Mouse (Mus musculus): ENCODE data around the gene S100a5. TPM values are rescaled to one million over a fixed set of nuclear protein-coding genes. Genes with fewer than 3 reads are reported as not detected.

Gene S100a5
- polyA plus RNA-seq, 1 experiment from 2014 or later: not detected

DNA sequence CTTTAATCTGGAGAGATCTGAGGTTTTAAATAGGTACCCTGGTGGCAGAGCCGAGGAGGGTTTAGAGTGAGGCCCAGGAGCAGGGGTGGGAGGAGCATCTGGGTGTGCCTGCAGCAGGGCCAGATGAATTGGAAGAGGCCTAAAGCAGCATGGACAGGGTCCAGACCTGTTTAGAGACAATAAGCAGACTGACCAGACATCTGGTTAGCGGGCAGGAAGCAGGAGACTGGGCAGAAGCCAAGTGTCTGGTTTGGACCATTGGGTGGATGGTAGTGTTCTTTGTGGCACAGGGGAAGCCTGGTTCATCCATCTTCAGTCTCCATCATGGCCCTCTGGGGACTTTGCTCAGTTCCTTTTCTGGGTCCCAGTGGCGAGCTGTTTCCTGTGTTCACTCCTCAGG lies 24.4 kb upstream of the S100a5 start:
- Histone ChIP-seq H3K9me3 (replicated peaks; ENCODE audit: control insufficient read depth, low read length, poor library complexity, severe bottlenecking) (no peaks in the 10 kb centered on the region), H3K4me1 (ENCODE audit: control insufficient read depth, insufficient read depth, low read length) (no peaks in the 10 kb centered on the region), H3K4me3 (ENCODE audit: low read depth, low read length) (no peak overlapping the region), H3K9ac (ENCODE audit: low read depth, low read length) (no peak overlapping the region), H3K27ac (ENCODE audit: low read length) (no peak overlapping the region), H3K36me3 (ENCODE audit: control insufficient read depth, insufficient read depth, low read length) (no peaks in the 10 kb centered on the region), H3K27me3 (ENCODE audit: control insufficient read depth, insufficient read depth, low read depth, low read length) (no peaks in the 10 kb centered on the region), H3K4me2 (ENCODE audit: low read length) (no peak overlapping the region)
- WGBS: 42% methylated on average over 3 of the region's 3 CpGs
- ATAC-seq: no peak

DNA sequence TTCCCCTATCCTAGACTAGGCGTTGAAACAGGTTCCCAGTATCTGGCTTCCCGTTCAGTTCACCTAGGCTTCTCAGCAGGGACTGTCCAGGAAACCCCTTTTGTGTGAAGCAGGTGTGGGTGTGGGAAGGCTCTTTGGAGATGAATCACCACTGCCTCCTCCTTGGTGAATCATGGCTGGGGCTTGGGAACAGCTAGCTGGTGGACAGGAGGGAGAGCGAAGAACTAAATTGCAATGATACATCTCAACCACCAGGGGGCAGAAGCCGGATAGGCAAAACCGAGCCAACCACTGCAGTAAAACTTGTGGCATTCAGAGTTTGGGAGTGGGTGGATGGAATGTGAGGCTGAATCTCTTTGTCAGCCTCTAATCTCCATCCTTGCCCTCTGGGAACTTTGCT lies 22.7 kb upstream of the S100a5 start:
- no peaks in the 10 kb centered on the region for H3K9me3 ChIP-seq (replicated peaks; ENCODE audit: control insufficient read depth, low read length, poor library complexity, severe bottlenecking)
- H3K9ac ChIP-seq (ENCODE audit: low read depth, low read length): no peak overlapping the region
- no peaks in the 10 kb centered on the region for H3K36me3 ChIP-seq (ENCODE audit: control insufficient read depth, insufficient read depth, low read length)
- H3K27ac ChIP-seq (ENCODE audit: low read length): no peak overlapping the region
- no peak overlapping the region for H3K4me3 ChIP-seq (ENCODE audit: low read depth, low read length)
- no peaks in the 10 kb centered on the region for H3K4me1 ChIP-seq (ENCODE audit: control insufficient read depth, insufficient read depth, low read length)
- WGBS: 35% methylated on average over 5 of the region's 5 CpGs
- no peak overlapping the region for H3K4me2 ChIP-seq (ENCODE audit: low read length)
- no peaks in the 10 kb centered on the region for H3K27me3 ChIP-seq (ENCODE audit: control insufficient read depth, insufficient read depth, low read depth, low read length)
- 0 out of 2 replicates have a peak, but pooled peaks have one; percentile 34 for ATAC-seq

DNA sequence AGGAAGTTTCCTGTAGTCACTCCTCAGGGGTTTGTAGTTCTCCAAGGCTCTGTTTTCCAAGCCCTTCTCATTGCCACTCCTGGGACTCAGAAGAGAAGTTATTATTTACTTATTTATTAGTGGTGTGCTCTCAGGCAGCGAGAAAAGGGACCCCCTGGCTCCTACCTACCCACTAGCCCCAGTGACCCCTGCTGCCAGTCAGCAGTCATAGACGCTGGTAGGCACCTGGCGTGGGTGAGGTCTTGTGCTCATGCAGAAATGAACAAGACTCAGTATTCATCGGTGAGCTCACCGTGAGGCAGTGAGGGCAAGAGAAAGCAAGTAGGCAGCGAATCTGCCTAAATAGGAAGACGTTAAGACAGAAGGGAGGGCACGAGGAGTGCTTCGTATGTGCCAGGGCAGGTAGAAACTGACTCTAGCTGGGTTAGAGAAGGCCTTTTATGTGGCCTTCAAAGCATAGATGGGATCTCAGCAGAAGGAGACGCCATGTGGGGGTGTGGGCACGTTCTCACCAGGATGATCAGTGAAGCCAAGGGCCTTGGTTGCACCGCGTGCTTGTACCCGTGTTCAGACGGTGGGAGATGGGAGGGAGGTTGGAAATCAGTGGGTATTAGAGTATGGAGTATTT lies 22.2 kb upstream of the S100a5 start:
- Histone ChIP-seq H3K4me2 (ENCODE audit: low read length) (no peak overlapping the region), H3K9me3 (replicated peaks; ENCODE audit: control insufficient read depth, low read length, poor library complexity, severe bottlenecking) (no peaks in the 10 kb centered on the region), H3K9ac (ENCODE audit: low read depth, low read length) (no peak overlapping the region), H3K27ac (ENCODE audit: low read length) (no peak overlapping the region), H3K36me3 (ENCODE audit: control insufficient read depth, insufficient read depth, low read length) (no peaks in the 10 kb centered on the region), H3K4me3 (ENCODE audit: low read depth, low read length) (no peak overlapping the region), H3K27me3 (ENCODE audit: control insufficient read depth, insufficient read depth, low read depth, low read length) (no peaks in the 10 kb centered on the region), H3K4me1 (ENCODE audit: control insufficient read depth, insufficient read depth, low read length) (no peaks in the 10 kb centered on the region)
- ATAC-seq: no peak
- WGBS: 85% methylated on average over 15 of the region's 15 CpGs

DNA sequence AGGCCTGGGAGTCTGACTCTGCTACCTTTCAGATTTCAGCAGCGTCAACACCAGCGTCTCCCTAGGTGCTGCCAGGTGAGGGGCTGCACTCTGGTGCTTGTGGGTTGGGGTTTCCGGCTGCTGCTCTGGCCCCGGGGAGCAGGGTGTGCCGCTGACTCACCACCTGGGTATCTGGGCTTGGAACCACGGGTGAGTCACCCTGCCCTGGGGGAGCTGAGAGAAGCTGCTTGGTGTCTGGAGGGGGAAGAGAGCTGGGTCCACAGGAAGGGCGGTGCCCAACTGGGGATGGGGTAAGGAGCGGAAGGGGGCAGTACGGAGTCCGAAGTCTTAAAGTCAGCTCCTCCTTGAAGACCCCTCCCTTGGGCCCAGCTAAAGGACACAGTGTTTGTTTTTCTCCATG lies 21.4 kb upstream of the S100a5 start:
- no peaks in the 10 kb centered on the region for H3K9me3 ChIP-seq (replicated peaks; ENCODE audit: control insufficient read depth, low read length, poor library complexity, severe bottlenecking)
- no peaks in the 10 kb centered on the region for H3K36me3 ChIP-seq (ENCODE audit: control insufficient read depth, insufficient read depth, low read length)
- no peak overlapping the region for H3K27ac ChIP-seq (ENCODE audit: low read length)
- H3K4me1 ChIP-seq (ENCODE audit: control insufficient read depth, insufficient read depth, low read length): no peaks in the 10 kb centered on the region
- no peak overlapping the region for H3K9ac ChIP-seq (ENCODE audit: low read depth, low read length)
- no peak overlapping the region for H3K4me2 ChIP-seq (ENCODE audit: low read length)
- H3K4me3 ChIP-seq (ENCODE audit: low read depth, low read length): no peak overlapping the region
- ATAC-seq: no peak
- 76% methylated on average over 10 of the region's 10 CpGs for WGBS
- H3K27me3 ChIP-seq (ENCODE audit: control insufficient read depth, insufficient read depth, low read depth, low read length): no peaks in the 10 kb centered on the region

DNA sequence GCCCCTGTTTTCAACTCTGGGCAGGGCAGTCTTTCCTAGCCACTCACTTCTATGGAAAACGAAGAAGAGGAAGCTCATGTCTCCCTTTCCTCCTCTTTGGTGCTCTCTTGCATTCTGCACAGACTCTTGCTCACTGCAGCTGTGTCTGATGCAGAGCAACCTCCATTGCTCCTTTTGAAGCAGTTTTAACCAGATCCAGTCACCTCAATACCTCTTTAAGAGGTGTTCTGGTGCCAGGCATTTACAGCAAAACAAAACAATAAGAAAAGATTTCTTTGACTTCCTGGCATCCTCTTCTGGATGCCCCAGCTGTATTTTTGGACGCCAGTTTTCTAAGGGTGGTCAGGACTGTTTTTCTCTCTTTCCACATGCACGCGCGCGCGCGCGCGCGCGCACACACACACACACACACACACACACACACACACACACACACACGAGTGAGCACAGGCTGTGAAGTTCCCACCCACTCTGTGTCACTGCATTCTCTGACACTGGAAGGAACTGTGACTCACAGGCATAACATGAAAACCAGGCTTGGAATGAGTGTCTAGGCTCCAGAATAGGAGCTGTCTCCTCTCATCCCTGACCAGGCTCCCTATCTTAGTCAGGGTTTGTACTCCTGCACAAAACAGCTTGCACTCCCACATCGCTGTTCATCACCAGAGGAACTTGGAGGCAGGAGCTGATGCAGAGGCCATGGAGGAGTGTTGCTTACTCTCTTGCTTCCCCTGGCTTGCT lies 20.8 kb upstream of the S100a5 start:
- H3K4me1 ChIP-seq (ENCODE audit: control insufficient read depth, insufficient read depth, low read length): no peaks in the 10 kb centered on the region
- H3K9ac ChIP-seq (ENCODE audit: low read depth, low read length): no peak overlapping the region
- 90% methylated on average over 14 of the region's 14 CpGs for WGBS
- no peak overlapping the region for H3K4me3 ChIP-seq (ENCODE audit: low read depth, low read length)
- ATAC-seq: no peak
- no peaks in the 10 kb centered on the region for H3K36me3 ChIP-seq (ENCODE audit: control insufficient read depth, insufficient read depth, low read length)
- no peaks in the 10 kb centered on the region for H3K9me3 ChIP-seq (replicated peaks; ENCODE audit: control insufficient read depth, low read length, poor library complexity, severe bottlenecking)
- H3K4me2 ChIP-seq (ENCODE audit: low read length): no peak overlapping the region
- H3K27ac ChIP-seq (ENCODE audit: low read length): no peak overlapping the region
- no peaks in the 10 kb centered on the region for H3K27me3 ChIP-seq (ENCODE audit: control insufficient read depth, insufficient read depth, low read depth, low read length)

DNA sequence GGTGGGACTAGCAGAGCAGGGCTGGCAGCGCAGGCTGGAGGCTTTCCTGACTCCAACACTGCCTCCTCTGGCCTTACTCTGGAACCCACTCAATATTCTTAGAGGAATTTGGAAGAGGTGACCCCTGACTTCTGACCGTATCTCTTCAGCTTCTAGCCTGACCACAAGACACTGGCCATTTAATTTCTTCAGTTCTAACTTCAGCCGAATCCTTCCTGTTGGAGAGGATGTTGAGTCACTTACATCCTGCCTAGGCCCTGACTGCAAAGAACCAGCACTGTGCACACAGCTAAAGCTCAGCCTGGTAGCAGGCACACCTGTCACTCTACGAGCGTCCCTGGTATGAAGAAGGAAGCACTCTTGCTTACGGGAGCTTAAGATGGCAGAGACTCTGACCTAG lies 18.9 kb upstream of the S100a5 start:
- no peaks in the 10 kb centered on the region for H3K4me1 ChIP-seq (ENCODE audit: control insufficient read depth, insufficient read depth, low read length)
- no peak overlapping the region for H3K4me2 ChIP-seq (ENCODE audit: low read length)
- H3K27me3 ChIP-seq (ENCODE audit: control insufficient read depth, insufficient read depth, low read depth, low read length): no peaks in the 10 kb centered on the region
- no peak overlapping the region for H3K27ac ChIP-seq (ENCODE audit: low read length)
- 88% methylated on average over 6 of the region's 6 CpGs for WGBS
- no peak overlapping the region for H3K4me3 ChIP-seq (ENCODE audit: low read depth, low read length)
- H3K36me3 ChIP-seq (ENCODE audit: control insufficient read depth, insufficient read depth, low read length): no peaks in the 10 kb centered on the region
- H3K9ac ChIP-seq (ENCODE audit: low read depth, low read length): no peak overlapping the region
- no peaks in the 10 kb centered on the region for H3K9me3 ChIP-seq (replicated peaks; ENCODE audit: control insufficient read depth, low read length, poor library complexity, severe bottlenecking)
- ATAC-seq: no peak

DNA sequence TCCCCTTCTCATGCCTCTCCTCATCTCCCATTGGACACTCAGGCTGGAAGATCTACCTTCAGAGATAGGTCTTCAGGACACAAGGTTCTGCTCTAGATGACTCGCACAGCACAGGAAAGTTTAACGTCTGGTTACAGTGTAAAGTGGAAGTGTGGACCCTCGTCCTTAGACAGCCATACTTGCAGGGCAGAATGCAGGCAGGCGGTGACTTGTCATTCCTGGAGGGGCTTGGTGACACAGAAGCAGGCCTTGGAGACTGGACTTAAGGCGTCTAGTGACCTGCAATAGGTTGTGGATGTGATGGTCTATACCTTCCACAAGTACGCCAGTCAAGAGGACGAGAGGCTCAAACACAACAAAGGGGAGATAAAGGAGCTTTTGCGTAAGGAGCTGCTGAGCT lies 18.4 kb upstream of the S100a5 start, which contains the start of gene S100a2:
S100a2 (plus strand) TSS at position 301 of the 400 bp plus-strand sequence.
- Histone ChIP-seq H3K36me3 (ENCODE audit: control insufficient read depth, insufficient read depth, low read length) (no peaks in the 10 kb centered on the region), H3K27me3 (ENCODE audit: control insufficient read depth, insufficient read depth, low read depth, low read length) (no peaks in the 10 kb centered on the region), H3K9ac (ENCODE audit: low read depth, low read length) (no peak within 1 kb of the TSS), H3K27ac (ENCODE audit: low read length) (no peak within 1 kb of the TSS), H3K4me3 (ENCODE audit: low read depth, low read length) (no peak within 1 kb of the TSS), H3K9me3 (replicated peaks; ENCODE audit: control insufficient read depth, low read length, poor library complexity, severe bottlenecking) (no peaks in the 10 kb centered on the region), H3K4me1 (ENCODE audit: control insufficient read depth, insufficient read depth, low read length) (no peaks in the 10 kb centered on the region), H3K4me2 (ENCODE audit: low read length) (no peak within 1 kb of the TSS)
- no peak for ATAC-seq
- 82% methylated on average over 8 of the region's 8 CpGs for WGBS

DNA sequence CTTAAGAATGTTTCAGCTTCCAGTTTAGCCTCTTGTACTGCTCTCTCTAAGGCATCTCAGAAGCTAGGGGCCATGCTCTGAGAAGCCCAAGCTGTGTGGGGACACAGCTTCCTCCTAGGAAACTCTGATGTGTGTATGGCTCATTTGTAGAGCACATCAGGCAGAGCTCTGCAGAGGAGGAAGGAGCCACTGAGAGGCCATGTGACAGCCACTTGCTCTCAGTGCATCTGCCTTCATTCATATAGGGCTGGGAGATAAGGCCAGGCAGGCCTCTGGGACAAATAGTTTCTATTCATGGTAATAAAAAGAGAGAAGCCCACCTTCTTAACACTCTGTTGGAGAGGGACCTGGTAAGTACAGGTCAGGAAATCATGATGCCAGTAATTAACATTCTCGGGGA lies 13.9 kb upstream of the S100a5 start:
- ATAC-seq: no peak
- Histone ChIP-seq H3K36me3 (ENCODE audit: control insufficient read depth, insufficient read depth, low read length) (no peaks in the 10 kb centered on the region), H3K9ac (ENCODE audit: low read depth, low read length) (no peak overlapping the region), H3K4me3 (ENCODE audit: low read depth, low read length) (no peak overlapping the region), H3K27ac (ENCODE audit: low read length) (no peak overlapping the region), H3K27me3 (ENCODE audit: control insufficient read depth, insufficient read depth, low read depth, low read length) (no peaks in the 10 kb centered on the region), H3K9me3 (replicated peaks; ENCODE audit: control insufficient read depth, low read length, poor library complexity, severe bottlenecking) (no peaks in the 10 kb centered on the region), H3K4me1 (ENCODE audit: control insufficient read depth, insufficient read depth, low read length) (no peaks in the 10 kb centered on the region), H3K4me2 (ENCODE audit: low read length) (no peak overlapping the region)
- WGBS: 75% methylated on average over 1 of the region's 1 CpGs

DNA sequence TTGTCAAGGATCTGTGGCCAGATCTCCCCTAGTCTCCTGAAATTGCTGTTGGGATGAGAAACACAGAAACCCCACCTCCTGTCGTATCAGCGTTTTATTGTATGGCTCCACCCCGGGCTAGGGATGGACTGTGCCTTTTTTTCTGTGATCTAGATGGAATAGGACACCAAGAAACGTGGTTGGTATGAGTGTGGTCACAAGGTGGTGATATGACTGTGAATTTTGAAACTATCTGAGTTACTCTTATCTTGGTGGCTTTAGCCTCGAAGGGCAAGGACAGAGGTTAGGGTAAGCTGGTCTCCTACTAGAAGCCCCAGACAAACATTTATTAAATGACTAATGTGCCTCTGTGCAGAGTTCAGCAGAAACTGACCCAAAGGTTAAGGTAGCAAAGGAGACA lies 12.8 kb upstream of the S100a5 start:
- no peaks in the 10 kb centered on the region for H3K36me3 ChIP-seq (ENCODE audit: control insufficient read depth, insufficient read depth, low read length)
- no peak for ATAC-seq
- H3K9ac ChIP-seq (ENCODE audit: low read depth, low read length): no peak overlapping the region
- no peaks in the 10 kb centered on the region for H3K27me3 ChIP-seq (ENCODE audit: control insufficient read depth, insufficient read depth, low read depth, low read length)
- no peaks in the 10 kb centered on the region for H3K9me3 ChIP-seq (replicated peaks; ENCODE audit: control insufficient read depth, low read length, poor library complexity, severe bottlenecking)
- WGBS: 84% methylated on average over 5 of the region's 5 CpGs
- no peaks in the 10 kb centered on the region for H3K4me1 ChIP-seq (ENCODE audit: control insufficient read depth, insufficient read depth, low read length)
- no peak overlapping the region for H3K27ac ChIP-seq (ENCODE audit: low read length)
- no peak overlapping the region for H3K4me3 ChIP-seq (ENCODE audit: low read depth, low read length)
- no peak overlapping the region for H3K4me2 ChIP-seq (ENCODE audit: low read length)

Measured in midbrain, embryonic 16.5 days (tissue).